Mouse (Mus musculus) ES-E14 (cell line): ENCODE results near the gene Rabepk.

Experiments used
- CHD2 ChIP-seq: IDR thresholded peaks from 2 replicates; pipeline ENCODE4 v1.6.1; 2014; ENCODE audit warnings: mild to moderate bottlenecking, low read depth, low read length, inconsistent platforms
- HCFC1 ChIP-seq: IDR thresholded peaks from 2 replicates; pipeline ENCODE4 v1.6.1; 2012; ENCODE audit warnings: low read length, inconsistent platforms, borderline replicate concordance; ENCODE audit not compliant: insufficient read depth
- MAFK ChIP-seq: IDR thresholded peaks from 2 replicates; pipeline ENCODE4 v1.6.1; 2014; ENCODE audit warnings: mild to moderate bottlenecking, low read depth, low read length, inconsistent platforms; ENCODE audit not compliant: insufficient read depth
- ZC3H11A ChIP-seq: IDR thresholded peaks from 2 replicates; pipeline ENCODE4 v1.6.1; 2012; ENCODE audit warnings: low read depth, mild to moderate bottlenecking, inconsistent platforms, low read length, borderline replicate concordance
- ZNF384 ChIP-seq: IDR thresholded peaks from 2 replicates; pipeline ENCODE4 v1.6.1; 2012; ENCODE audit warnings: low read depth, low read length, inconsistent platforms

DNA sequence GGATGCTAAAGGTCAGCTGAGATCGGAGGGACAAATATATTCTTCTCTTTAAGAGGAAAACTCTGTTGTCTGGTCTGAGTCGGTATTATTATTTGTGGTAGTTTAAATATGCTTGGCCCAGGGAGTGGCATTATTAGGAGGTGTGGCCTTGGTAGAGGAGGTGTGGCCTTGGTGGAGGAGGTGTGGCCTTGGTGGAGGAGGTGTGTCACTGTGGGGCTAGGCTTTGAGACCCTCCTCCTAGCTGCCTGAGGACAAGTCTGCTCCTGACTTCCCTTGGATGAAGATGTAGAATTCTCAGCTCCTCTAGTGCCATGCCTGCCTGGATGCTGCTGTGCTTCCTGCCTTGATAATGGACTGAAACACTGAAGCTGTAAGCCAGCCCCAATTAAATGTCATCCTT, 5.2 kb downstream of the Rabepk start:
- TF ChIP-seq CHD2 (no peak), ZC3H11A (no peak), MAFK (no peak), ZNF384 (no peak), HCFC1 (no peak)
